Mouse (Mus musculus) A20 (cell line): ENCODE measurements around the gene Hsdl1.

ENCODE experiments used
- DNase-seq: peaks from one replicate; pipeline ENCODE4 v3.0.0-alpha.2; 2011; ENCODE audit warnings: low read depth, low spot score

The Hsdl1 gene

DNA sequence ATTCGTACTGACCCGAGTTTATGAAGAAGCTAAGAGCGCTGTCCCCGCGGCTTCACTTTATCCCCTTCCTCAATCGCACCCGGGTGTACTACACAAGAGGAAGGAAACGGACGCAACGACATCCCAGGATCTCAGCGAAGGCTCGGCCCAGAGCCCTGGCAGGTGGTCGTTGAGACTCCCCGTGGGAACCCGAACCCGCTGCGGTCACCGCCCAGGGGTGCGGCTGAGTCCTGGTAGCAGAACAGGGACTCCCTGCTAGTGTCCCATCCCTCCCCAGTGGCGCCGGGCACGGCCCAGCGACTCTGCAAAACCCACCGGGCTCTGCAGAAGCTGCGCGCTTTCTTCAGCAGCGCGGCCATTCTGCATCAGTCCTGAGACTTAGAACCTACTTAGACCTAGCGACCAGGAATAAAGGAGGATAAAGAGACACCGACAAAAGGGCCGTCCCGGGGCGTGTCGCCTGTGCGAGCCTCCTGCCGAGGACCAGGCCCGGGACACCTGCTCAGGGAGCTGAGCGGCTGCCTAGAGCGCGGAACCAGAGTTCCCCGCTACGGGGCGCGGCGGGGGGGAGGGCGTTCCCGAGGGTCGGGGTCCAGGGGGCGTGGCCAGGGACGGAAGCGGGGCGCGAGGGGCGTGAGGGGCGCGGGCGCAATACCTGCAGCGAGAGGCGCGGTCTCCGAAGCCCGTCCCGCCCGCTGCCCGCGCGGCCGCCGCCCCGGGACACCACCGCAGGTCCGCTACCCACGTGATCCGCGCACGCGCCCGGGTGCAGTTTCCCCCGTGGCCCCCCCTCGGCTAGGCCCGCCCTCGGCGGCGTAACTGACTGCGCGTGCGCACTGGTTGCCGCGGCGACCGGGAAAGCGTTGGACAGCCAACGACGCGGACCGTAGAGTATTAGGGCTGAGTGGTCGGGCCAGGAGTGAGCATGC, at the start of gene Hsdl1, which contains the start of gene Dnaaf1:
TSS of gene Hsdl1 (minus strand) at position 747 of the 929 bp plus-strand sequence.
TSS of gene Dnaaf1 (plus strand) at position 799 of the 929 bp plus-strand sequence.
- DNase-seq: peak; percentile 94

DNA sequence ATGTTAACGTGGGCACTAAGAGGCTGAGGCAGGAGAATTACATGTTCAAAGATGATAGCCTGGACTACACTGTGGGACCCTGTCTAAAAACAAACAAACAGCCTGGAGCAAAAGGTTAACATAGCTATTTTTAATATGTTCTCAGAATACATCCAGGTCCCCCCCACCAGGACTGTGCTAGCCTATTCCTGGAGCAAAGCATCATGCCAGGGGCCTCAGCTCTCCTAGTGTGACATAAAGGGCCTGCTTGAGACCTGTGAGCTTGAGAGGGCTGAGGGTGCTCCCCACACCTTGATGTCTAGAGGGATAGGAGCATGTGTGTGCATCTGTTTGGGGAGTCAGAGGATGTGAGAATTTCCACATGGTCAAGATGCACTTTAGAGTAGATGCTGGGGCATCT, 48.8 kb upstream of the Hsdl1 start:
- DNase-seq: no peak

DNA sequence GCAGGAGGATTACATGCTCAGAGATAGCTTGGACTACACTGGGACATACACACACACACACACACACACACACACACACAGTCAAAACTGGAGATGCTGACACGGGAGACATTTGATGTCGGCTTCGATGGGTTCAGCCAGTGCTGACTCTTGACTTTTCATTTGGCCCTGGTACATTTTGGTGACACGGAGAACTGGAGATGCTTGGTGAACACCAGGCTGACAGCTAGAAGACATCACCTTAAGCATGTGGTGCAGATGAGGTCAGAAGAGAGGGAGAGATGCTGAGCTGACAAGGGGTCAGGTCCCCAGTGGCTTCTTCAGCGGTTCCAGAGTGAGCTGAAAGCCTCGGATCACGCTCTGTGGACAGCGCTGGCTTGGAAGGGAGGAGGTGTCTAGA, 48.1 kb upstream of the Hsdl1 start:
- DNase-seq: no peak

DNA sequence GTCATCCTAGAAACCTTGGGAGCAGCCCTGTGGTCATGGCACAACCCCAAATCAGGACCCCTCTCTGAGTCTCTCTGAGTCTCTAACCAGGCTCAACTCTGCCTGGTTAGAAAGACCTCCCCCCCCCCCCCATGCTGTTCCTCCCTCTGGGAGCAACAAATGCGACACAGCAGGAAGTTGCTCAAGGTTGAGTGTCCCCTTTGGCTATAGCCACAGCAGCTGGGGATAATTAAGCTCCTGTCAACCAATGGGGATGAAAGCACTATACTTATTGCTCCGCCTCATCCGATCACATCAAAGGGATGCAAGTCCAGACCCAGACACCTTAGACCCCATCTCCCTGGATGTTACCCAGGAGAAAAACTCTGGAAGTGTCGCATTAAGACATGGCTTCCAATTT, 47.6 kb upstream of the Hsdl1 start:
- no peak for DNase-seq

DNA sequence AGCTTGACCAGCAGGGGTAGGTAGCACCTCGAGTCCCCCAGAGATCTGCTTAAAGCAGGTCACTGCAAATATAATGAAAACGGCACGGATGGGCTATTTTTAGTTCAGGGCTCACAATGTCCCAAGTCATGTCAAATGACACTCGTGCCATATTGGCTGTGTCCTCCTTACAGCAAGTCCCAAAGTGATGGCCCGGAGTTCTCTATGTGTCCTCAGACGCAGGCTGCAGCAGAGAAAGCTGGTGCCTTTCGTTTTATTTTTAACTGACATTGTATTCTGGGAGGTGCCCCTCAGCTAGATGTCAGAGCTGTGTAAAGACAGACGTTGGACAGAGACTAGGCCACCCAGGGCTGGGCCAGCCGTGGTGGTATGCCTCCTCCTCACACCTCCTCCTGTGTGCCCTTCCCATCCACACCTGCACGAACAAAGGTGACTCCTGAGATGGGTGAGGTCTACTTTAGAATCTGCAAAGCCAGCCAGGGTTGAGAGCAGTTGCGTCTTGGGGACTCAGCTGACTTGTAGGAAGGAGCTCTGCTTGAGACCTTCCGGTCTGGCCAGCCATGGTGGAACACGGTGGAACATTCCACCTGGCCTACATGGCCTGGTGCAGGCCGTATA, 46.0 kb upstream of the Hsdl1 start:
- DNase-seq: no peak

DNA sequence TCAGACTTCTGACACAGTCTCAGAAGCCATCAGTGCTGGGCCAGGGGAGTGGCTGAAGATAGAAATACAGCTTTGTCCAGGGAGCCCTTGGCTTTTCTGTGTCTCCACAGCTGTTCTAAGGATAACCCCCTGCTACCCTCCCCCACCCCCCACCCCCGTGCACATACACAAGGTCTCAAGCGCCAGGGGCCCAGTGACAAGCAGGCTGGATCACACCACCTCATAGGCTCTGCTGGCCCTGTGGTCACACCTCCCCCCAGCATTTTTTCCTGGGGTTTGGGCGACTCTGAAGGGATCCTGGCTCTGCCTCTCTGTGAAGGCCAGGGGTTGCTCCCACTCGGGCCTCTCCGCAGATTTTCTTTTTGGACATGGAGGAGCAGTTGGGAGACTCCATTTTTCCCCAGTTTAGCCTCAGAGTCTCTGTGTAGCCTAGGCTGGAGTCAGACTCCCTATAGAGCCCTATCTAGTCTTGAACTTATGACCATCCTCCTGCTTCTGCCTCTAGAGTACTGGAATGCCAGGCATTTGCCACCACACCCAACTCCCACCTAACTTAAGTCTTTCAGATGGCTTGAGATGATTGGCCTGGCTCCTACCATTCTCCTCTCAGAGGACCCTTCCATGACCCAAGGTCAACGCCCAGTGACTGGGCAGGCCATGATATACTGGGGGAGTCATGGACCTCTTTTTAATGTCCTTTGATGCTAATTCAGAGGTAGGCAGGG, 45.3 kb upstream of the Hsdl1 start:
- no peak for DNase-seq

DNA sequence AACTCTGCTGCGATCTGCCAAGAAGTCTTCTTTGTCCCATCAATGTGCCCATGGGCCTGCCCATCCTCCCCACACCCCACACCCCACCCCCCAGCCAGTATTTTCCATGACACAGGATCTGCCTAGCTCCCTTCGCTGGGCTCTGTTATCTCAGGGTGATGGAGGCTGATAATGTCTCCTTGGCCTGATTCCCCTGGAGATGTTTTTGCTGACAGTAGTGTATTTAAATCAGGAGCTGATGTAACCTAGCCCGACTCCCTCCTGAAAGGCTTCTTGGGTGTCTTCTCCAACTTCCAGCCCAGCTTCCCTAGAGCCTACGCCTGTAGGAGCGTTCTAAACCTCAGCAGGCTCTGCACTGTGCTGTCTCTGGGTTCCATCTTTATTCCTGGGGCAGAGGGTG, 43.9 kb upstream of the Hsdl1 start:
- no peak for DNase-seq

DNA sequence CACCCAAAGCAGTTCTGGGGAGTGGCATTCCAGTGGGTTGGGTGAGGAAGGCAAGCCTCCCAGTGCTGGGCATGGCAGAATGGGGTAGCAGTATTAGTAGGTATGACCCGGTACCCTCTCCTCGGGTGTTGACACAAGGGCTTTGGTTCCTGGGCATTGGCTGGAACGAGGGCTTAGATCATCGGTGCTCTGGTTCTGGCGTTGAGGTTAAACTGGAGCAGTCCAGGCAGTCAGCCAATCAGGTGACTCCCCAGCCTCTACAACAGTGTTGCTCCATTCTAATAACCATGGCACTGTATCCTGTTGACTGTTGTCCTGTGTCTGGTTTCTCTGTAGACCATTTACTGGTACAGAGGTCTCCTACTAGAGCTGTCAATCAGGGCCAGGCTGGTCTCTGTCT, 42.6 kb upstream of the Hsdl1 start:
- no peak for DNase-seq

DNA sequence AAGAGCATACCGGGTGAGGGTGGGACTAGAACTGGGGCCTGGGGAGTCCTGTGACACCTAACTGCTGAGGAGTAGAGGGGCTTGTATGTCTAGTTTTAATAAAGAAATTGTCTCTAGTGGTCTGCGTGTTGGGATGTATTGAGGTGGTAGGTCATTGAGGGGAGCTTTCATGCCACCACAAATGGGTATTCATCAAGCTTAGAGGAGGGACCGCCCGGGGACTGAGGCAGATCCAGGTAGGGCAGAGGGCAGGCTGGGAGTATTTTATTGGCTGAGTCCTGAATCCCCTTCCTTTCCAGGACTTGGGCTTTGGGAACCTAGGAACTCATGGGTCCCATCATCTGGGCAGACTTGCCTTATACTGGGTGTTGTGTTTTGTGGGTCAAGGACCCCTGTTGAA, 41.8 kb upstream of the Hsdl1 start:
- no peak for DNase-seq

DNA sequence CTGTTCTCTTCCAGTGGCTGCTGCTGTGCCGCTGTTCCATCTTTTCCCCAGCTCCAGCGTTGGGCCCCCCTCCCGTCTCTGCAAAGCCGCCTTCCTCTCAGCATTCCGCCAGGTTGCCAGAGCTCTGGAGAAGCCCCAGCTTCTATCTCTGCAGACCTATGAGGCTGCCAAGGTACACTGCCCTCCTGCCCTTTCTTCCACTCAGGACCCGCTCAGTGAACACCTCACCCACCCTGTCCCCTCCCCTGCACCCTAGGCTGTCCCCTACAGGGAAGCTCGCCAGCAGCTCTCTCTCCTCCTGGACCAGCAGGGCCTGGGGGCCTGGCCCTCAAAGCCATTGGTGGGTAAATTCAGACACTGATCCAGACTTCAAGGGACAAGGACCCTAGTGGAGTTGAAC, 41.4 kb upstream of the Hsdl1 start:
- DNase-seq: no peak

DNA sequence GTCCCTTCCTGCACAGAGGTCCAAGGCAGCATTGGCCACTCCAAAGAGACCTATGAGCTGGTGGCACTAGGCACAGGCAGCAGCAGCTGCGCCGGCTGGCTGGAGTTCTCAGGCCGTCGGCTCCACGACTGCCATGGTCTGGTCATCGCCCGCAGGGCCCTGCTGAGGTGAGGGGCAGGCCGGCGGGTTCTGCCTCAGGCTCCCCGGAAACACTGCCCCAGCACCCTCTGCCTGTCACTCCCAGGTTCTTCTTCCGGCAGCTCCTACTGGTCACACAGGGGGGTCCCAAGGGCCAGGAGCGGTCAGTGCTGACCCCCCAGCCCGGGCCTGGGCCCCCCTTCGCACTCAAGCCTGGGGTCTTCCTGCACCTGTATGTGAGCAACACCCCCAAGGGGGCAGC, 40.1 kb upstream of the Hsdl1 start:
- DNase-seq: no peak

DNA sequence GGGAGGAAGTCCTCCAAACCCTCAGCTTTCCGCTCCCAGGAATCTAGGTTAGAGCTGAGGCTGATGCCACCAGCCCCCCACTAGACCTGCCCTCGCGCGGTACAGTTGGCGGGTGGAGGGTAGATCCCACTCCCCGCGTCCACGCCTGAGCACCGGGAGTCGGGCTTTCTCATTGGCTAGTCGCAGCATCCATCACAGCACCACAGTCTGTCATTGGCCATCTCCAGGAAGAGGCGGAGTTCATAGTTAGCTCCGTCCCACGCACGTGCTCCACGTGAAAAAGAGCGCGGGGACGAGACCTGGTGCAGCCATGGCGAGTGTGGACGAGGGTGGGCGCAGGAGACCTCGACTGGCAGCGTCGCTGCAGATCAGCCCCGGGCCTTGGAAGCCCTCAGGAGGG, 37.5 kb upstream of the Hsdl1 start, which contains the start of gene Adad2:
TSS of gene Adad2 (plus strand) at position 277 of the 400 bp plus-strand sequence.
- peak; percentile 10 for DNase-seq

DNA sequence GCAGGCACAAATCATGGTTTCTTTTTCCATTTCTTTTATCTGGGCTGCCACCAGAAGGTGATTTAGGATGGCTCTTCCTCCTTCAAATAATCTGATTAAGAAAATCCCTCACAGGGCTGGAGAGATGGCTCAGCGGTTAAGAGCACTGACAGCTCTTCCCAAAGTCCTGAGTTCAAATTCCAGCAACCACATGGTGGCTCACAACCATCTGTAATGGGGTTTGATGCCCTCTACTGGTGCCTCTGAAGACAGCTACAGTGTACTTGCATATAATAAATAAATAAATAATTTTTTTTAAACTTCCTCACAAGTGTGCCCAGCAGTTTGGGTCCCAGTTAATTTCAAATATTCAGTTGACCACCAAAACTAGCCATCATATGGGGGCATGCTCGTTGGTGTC, 31.2 kb upstream of the Hsdl1 start:
- DNase-seq: peak; percentile 60

DNA sequence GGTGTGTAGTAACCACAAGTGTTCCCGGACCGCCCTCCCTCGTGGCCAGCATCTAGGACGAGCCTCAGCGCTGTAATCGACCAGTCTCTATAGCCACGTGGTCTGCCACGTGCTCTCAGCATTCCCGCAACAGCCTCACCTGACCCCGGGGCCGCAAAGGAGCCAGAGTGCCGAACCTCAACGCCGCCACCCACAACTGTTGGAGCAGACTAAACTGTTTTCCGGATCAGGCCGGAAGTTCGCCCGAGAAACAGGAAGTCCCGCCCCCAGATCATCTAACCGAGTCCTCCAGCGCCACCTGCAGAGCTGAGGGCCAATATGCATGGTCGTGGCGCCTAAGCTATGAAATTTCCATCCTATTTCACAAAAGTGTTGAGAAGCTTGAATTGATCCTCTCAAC, 30.0 kb upstream of the Hsdl1 start, which contains the start of gene Taf1c:
TSS of gene Taf1c (minus strand) at position 227 of the 400 bp plus-strand sequence.
- DNase-seq: peak; percentile 93

DNA sequence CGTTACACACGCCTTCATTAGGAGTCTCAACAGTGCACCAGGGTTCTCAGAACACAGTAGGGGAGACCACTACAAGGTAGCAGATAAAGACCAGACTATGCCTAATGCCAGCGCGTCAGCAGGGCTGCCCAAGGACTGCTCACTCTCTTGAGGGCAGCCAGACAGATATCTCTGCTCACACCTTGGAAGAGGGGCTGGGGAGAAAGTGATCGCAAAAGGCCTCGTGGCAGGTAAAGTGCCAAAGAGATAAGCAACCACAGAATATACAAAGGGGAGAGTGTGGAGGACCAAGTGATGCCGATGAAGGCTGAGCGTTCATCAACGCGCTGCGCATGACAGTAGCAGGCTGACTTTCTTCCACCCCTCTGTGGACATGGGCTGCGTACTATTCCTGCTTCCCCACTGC, 29.4 kb upstream of the Hsdl1 start:
- no peak for DNase-seq

DNA sequence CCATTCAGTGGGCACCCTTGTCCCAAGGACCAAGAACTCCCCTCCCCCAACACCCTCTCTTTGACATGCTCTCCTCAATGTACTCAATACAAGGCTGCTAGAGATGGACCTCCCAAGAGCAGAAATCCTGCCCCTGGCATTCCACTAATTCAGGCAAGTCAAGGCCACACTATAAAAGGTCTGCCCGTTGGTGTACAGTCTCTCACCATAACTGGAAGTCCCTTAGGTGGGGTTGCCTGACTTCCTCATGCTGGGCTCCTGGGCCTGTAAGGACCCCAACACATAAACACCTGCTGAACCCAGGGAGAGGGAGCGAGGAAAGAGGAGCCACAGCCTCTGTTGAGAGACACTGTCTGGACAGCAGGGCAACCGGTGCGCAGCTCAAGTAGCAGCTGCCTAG, 28.8 kb upstream of the Hsdl1 start:
- no peak for DNase-seq

DNA sequence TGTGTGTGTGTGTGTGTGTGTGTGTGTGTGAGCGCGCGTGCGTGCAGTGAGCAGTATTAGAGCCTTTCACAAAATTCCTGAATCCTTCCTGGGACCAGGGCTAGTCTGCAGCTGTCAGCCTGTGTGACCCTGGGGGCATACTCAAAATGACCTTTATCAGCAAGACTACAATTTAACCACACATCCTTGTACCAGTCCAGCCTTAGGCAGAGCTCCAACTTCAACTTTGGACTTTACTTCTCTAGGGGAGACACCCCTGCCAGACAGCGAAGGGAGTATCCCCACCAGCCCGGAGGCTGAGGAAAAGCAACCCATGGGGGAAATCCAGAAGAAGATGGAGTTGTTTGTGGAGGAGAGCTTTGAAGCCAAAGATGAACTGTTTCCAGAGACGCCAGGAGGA, 16.5 kb upstream of the Hsdl1 start:
- no peak for DNase-seq

DNA sequence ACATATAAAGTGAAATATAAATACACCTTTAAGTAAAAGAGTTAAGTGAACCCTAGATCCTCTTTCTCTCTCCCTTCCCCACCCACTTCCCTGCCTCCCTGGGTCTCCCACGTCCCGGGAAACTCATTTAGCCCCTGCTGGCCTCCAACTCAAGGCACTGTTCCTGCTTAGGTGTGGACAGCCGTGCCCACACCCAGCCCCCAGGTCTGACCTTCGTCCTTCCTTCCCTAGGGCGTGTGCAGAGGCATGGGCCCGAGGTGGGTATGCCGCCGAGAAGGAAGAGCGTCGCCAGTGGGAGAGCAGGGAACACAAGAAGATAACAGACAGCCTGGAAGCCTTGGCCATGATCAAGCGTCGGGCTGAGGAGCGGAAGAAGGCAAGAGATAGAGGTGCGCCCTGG, 15.4 kb upstream of the Hsdl1 start:
- DNase-seq: no peak

DNA sequence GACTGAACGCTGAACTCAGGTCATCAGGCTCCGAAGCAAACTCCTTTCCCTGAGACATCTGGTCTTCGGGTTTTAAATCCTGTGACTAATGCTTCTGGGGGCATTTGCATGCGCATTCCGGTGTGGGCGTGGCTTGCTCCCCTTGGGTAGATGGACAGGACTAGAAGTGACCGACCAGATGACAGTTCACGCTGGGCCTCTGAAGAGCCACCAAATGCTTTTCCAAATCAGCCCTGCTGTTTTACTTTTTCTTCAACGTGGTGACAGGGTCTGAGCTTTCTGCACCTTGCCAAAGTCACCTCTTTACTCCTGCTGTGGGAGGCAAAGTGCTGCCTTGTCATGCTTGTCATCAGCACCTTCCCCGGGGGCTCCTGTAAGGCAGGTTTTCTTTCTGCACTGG, 13.9 kb upstream of the Hsdl1 start:
- peak; percentile 24 for DNase-seq

DNA sequence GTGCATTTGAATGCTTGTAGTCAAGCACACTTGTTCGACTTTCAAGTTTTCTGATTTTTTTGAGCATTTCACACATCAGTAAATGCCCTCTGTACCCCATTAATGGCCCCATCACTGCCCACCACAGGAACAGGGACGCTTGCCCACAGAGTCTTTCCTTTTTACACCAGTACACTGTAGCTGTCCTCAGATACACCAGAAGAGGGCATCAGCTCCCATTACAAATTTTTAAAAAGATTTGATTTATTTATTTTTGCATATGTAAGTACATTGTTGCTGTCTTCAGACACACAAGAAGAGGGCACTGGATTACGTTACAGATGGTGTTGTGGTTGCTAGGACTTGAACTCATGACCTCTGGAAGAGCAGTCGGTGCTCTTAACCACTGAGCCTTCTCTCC, 13.3 kb upstream of the Hsdl1 start:
- peak; percentile 10 for DNase-seq

DNA sequence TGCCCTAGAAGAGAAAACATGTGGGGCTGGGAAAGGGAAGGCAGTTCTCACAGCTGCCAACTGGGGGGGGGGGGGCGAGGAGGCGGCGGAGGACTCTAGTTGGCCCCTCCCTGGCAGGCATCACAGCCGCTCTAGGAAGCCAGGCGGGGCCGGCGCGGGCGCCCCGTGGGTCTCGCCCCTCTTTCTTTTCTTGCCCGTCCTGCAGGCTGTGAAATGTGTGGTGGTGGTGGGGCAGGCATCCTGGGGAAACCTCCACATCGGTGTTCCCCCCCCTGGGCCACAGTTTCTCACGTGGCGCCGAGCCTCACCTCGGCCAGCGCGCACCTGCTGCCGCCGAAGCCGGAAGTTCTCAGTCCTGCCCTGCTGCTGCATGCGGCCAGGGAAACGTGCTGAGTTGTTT, 10.9 kb upstream of the Hsdl1 start:
- peak; percentile 88 for DNase-seq

DNA sequence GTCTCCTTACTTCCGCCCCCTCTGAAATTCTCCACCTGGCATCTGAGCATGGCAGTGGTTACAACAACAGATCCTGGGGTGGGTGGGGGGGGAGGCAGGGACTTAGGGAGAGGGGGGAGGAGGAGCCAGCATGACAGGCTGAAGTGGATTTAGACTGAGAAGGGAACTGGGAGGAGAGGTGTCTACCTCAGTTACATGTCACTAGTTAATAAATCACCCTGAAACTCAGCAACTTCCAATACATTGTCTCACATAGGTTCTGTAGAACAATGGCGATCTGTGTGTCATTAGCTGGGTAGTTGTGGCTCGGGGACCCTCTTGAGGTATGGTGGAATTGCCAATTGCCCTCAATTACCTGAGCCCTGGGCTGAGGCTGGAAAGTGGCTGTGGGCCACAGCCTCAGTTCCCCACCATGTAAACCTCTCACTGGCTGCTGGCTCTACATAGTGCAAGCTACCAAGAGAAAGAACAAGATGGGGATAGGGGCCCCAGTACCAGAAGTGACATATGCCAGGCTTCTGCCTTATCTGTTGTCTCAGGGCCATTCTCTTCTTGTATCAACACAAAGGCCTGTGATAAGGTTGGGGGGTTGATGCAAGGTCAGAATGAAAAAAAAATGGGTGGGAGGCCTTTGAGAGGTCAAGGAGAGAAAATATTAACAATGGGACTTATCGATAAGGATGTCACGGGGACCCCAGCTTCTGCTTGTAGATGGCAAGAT, 5.6 kb upstream of the Hsdl1 start:
- no peak for DNase-seq
